Mouse (Mus musculus) adrenal gland, adult (tissue): Measurements from ENCODE around the gene Apbb2.

ENCODE experiments used
- DNase-seq, 2 experiments: peaks; one replicate each; pipeline ENCODE4 v3.0.0; 2022 to 2023; ENCODE audit warnings: low spot score in 1 of 2; ENCODE audit not compliant: inconsistent age in 2 of 2

The Apbb2 gene

DNA sequence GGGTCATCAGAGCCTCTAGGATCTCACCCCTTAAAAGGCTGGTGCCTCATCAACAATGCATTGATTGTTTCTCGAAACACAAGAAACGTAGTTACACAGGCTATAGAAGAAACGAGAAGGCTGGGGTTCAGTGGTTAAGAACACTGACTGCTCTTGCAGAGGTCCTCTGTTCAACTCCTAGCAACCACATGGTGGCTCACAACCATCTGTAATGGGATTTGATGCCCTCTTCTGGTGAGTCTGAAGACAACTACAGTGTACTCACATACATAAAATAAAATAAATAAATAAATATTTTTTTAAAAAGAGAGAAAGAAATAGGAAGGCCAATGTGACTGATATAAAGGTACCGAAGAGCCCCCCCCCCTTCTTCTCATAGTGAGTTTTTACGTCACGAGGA is 228.0 kb downstream of the Apbb2 start:
- DNase-seq = no peak

DNA sequence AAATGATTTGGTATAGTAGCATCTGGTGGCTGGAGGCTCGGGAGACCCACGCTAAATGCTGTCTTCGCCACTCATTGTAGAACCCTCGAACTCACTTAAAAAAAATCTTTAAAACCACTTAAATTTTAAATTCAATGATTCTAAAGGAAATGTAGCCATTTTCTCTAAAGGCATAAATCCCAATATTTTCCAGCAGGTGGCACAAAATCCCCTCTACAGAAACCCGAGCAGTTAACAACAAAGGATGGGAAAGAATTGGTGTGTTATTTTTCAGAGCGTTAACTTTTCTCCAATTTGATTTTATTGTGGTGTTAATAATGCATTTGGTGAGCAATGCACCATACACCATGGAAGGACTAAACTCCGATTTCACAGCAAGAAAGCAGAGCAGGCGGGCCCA is 231.1 kb downstream of the Apbb2 start:
- no peak for DNase-seq

DNA sequence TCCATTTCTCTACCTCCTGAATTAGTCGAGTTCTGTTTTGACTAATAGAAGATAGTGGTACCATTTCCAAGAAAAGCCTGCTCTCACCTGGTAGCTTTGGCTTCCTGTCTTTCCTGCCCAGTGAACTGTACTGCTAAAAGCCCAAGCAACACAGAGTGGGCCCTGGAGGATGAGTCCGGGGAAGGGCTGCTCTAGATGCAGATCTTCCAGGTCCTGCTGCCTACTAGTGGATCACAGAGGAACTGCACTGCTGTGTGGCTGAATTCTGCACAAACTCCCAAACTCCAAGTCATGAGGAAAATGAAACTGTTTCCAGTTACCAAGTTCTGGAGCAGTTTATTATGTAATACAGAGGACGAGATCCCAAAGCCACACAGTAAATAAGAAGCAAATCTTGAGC is 232.9 kb downstream of the Apbb2 start:
- peak; percentile 52 to 83 for DNase-seq

DNA sequence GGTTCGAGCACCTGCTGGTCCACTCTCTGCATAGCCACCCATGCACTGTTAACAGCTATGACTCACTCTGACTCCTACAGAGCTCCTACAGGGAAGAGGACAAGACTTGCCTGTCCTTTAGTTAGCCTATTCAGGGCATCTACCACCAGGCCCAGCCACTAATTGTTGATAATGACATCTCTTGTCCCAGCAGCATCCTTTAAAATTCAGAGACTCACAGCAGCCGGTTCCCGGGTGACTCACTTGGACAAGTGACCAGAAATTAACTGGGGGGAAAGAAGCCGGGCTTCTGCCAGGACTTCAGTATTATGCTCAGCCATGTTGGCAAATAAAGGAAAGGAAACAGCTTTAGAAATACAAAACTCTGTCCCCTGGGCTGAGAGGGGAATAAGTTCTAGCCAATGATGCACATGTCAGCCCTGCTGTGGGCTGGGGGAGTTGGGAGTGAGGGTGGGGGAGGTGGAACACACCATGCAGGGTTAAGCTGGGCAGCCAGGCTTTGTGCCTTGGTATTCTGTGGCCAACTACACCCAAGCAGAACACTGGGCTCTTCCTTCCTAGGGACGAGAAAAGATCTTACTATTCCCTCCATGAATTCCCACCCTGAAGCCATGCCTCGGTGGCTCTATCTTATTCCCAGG is 233.7 kb downstream of the Apbb2 start:
- no peak for DNase-seq

DNA sequence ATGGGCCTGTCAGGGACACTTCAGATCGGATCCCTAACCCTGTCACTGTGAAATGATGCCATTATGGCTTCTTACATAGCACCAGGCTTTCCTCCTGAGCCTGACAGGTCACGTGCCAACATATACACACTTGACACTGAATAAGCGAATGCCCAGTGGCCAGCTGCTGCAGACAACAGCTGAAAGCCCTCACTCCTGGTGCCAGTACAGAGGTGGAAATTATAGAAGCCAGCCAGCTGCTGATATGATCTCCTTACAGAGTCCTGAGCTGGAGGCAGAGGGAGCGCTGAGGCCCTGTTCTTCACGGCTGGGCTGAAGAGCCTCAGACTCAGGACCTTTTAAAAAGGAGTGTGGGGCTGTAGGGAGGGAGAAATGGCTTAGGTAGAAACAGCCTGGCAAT is 234.5 kb downstream of the Apbb2 start:
- DNase-seq = no peak

DNA sequence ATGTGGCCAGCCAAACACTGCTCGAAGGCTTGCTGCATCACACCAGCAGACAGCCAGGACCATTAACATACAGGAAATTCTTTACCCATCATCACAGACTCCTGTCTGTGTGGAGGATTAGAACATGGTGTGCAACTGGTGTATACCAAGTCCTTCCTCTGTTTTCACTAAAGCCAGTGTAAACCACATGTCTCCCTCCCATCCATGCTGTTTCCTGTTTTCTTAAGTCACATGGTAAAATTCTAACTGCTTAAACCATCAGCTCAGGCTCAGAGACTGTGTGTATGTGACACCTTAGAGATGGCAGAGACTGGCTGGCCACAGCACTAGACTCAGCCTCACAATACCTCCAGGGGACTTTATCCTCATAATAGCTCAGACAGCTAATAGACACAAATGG is 236.5 kb downstream of the Apbb2 start:
- no peak for DNase-seq

DNA sequence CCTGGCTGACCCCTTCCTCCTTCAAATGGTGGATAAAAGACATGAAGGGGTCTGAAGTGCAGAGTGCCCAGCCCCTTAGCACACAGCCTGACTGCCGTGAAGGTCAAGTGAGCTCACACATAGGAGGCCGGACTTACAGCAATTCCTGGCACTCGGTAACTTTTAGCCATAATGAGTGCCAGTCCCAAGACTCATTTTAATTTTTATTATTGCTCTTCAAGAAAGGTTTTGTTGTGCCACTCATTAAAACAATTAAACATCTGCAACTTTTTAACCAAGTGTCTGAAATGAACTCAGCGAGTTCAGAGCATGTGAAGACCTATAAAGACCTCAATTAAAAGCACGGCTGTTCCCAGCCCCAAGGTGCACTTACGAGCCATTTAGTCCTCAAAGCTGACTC is 239.6 kb downstream of the Apbb2 start:
- DNase-seq = no peak

DNA sequence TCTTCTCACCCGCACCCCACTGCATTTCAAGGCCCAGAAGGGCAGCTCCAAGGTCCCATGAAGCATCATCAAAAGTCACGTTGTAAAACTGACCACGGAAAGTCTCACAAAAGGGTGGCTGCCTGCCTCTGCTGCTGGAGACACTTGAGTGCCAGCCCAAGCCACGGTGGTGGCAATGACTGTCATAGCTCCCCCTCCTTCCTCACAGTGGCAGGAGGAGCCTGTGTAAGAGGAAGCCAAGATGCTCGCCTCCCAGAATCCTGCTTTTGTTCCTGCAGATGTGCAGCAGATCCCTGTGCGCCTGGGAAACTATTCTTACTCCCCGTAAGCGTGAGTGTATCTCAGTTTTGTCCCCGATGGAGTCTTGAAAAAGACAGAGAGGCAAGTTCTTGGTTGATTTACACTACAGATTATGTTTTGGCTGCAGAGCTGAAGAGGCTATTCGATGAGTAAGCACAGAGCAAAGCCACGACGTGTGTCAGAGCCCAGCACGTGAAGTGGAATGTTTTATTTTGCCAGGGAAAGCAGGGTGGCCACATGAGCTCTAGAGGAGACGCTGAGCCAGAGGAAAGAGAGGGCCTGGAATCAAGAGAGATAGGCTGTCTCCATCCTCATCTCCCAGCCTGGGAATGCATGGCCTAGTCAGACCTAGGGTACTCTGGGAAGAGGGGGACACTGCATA is 241.9 kb downstream of the Apbb2 start:
- DNase-seq = peak; percentile 70 to 83

DNA sequence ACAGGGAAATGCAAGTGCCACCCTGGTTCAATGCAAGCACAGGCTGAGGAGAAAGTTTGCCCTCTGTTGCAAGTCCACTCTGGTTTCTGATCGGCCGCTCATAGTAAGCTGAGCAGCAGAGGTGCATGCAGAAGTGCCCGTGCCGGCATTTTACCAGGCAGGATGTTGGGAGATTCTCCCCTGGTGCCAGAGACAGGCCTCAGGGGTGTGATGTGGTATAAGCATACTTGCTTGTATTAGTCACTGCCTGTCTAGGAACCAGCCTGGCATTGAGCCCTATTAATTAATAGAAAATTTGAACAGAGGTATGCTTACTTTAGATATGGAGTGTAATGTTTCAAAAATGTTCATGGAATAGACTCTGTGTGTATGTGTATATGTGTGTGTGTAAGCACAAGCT is 244.2 kb downstream of the Apbb2 start:
- DNase-seq = no peak

DNA sequence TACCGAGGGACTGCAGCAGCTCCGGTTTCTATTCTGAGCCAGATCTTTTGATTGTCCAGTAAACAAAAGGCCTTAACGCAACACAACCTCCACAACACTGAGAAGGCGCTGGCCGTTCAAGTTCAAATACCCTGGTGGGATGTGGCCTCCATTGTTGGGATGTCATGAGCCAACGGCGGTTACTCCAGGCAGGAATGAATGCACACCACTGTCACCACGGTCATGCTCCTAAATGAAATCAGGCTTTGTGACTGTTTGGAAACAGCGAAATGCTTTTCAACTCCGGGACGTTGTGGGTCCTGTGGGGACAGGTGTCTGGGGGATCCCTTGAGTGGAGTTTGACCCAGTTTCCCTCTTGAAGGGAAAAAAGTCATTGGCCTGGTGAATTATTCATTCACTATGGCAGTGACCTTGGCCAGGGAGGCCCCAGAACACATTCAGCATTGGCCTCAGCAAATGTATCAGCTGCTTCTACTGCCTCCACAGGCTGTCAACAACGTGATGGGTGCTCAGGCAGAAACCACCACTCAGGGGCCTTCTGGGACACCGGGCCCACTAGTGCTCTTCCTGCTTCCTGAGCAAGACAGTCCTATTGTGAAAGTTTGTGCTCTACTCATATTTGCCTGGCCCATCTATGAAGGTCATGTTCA is 244.9 kb downstream of the Apbb2 start:
- DNase-seq = peak; percentile 48 to 71

DNA sequence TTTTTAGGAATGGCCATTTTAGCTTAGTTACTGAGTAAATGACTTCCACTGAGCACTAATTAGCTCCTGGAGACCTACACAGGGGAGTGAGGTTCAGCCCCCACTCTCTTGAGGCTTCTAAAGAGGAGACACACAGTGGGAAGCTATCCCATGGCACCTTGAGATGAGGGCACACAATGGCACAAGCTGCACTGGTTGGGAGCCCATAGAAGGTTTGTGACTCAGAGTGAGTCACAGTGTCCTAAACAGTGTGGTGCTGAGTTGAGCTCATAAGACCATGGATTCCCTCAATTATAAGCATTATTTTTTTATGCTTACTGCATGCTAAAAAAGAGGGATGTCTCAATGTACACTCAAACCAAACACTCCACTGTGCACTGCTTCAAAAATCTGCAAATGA is 247.5 kb downstream of the Apbb2 start:
- peak; percentile 54 to 67 for DNase-seq

DNA sequence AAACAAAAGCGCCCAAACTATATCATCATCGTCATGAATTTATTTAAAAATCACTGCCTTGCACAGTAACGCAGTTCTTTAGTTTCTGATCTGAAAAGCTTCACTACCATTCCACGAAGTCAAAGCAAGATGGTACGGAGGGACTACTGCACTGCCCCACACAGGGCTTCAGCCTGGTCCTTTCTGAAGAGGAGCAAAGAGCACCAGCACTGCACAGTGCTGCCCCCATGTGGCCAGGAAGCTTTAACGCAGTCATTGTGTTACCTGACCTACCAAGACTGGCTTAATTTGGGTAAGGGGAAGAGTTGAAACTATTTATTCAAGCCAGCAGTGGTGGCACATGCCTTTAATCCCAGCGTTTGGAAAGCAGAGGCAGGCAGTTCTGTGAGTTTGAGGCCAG is 249.6 kb downstream of the Apbb2 start:
- DNase-seq = peak; percentile 45 to 78

DNA sequence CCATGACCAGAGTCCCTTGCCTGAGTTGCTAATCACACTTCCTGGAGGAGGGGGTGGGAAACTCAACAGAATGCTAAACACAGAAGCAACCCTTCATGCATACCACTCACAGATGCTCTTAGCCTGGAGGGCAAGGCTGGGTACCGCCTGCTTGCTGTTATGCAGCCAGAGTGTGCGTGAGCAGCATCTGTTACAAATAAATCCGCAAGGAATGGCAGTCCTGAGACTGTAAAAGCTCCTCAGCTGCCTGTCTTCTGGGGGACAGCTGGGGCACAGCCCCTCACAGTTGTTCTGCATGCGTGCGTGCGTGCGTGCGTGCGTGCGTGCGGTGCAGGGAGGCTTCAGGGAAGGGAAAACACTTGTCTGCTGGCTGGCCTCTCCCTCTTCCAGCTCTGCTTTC is 250.9 kb downstream of the Apbb2 start:
- DNase-seq = no peak

DNA sequence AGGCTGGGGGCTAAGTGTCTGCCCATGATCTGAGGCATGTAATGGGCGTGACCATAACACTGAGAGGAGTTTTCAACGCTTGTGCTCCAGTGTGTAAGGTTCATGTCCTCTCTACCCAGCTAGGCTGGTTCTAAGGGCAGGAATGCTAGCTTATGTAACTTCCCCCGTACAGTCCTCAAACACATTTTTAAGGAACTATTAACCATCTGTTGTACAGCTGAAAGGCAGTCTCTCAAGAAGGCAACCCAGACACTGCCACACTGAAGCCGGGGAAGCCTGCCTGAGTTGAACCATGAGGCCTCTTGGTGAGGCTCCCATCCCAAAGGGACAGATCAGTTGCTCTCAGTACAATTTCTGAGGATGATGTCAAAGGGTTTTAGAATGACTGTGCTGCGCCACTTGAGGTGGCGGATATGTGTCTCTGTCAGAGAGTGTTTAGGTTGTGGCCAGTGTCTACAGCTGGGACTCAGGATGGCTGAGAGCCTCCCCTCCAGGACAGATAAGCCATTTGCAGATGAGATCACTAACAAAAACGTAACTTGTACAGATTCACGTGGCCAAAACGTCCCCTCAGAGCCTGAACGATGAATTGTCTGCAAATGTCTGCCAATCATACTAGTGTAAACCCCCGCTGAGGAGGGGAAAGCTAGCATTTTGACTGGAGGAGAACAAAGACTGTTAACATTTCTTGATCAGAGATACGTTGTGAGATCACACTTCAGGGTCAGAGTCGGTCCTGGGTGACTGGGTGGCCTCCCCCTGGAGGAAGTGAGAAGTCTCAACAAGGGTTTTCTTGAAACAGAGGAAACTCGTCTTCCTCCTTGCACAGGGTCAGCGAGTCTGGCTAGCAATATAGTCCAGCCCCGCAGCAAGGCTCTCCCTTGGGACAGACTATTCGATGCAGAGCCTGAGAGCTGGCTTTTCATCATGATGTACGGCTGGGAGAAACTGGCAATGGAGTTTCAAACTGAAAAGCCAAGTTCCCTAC is 255.0 kb downstream of the Apbb2 start:
- peak; percentile 33 to 56 for DNase-seq

DNA sequence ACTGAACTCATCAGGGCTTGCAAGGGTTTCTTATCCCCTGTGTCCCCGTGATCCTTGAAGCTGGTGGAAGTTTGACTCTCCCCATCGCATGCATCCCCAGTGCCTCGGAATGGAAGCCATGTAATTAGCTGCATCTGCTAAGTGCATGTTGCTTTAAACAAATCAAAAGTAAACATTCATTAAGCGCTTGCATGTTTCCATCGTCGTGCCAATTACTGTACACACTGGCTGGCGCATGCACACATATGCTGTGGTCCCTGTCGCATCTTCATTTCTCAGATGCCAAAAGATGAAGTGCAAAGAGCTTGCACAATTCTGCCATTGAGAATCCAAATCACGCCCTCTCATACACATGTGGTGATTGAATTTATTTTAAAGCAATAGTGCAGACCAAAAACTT is 257.8 kb downstream of the Apbb2 start:
- DNase-seq = no peak

DNA sequence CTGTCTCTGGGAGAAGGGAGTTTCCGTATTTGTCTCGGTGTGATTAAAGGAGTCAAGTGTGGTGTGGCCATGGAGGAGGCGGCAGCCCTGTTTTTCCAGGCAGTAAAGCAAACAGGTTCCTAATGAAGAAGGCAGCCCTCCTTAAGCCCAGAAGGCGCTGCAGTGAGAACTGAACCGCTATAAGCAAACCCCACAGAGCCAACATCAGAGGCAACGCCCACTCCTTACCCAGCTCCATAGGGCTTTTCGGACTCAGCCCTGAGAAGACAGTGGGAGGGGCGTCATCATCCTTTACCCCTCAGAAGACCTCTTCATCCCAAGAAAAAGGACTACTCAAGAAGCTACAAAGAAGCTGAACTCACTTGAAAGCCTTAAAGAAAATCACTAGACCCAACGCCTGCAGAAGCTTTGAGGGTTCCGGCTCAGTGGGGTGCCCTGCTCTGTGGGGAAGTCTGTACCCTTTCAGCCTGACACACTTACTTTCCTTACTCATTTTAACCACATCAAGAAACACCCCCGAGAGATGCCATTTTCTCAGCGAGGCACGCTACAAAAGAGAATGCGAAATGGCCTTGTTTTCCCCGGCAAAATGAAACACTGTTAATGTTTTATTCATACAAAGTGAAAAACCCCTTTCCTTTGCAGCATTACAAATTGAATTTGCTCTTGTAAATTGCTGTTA is 258.7 kb downstream of the Apbb2 start:
- no peak for DNase-seq

DNA sequence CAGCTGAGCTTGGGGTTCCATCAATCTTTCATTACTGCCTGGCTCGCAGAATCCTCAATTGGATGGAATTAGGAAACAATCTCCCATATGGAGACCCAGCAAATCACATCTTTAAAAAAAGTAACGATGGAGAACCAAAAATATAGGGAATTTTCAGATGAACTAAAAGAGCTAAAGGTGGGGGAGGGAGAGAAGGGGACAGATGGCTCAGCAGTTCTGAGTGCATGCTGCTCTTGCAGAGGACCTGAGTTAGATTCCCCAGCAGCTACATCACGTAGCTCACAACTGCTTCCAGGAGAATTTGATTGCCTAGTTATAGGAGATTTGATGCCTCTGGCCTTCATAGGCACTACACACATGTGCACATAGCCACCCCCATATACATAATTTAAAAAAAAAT is 263.4 kb downstream of the Apbb2 start:
- no peak for DNase-seq

DNA sequence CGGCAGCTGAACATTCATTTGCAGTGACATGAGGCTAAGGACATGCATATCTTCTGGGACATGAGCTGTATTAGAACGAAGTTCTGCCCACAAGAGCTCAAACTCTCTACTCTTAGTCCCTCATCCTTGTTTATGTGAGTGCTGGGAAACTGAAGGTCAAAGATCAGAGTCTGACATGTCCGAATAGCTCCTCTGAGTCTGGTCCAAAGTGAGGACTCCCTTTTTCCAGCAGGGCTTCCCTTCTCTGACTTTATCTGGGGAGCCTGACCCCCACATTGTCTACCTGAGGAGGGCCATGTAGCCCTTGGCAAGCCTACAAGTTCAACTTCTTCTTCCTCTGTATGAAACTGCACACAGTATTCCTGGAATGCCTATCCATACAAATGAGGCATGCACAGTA is 264.7 kb downstream of the Apbb2 start:
- no peak for DNase-seq

DNA sequence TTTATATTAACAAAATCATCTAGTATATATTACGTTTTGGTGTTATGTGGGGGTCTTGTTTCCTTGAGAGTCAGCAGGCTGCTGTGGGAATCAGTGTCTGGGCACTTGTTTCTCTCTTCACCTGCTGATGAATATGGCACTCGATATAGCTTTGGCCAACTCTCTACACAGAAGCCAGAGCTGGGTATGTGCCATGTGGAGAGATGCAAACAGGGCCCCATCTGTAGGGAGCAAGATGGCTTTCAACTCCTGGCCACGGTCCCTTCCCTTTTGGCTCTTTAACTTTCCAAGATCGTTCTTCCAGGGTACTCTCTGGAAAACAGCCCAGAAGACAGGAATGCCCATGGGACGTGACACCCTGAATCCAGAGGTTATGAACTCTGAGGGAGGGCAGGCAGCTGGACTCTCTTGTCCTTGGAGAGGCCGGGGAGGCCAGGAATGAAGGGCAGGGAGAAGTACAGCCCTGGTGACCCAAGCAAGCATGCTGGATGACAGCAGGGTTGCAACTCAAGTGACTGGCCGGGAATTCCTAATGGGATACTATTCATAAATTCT is 266.7 kb downstream of the Apbb2 start:
- no peak for DNase-seq

DNA sequence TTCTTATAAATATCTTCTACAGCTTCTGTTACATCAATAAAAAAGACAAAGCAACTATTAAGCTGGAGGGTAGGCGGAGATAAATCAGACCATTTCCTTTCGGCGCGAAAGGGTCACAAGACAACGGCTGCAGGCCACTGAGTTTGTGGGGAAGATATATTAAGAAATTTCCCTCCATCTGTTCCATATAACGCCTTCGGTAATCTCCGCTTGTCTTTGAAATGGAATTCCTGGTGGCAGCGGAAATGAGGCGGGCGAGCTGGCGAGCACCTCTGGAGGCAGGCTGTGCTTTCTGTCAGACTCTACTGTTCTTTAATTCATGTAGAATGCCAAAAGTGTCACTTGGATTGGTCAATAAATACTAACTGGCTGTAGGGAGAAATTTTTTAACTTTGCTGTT is 267.5 kb downstream of the Apbb2 start:
- DNase-seq = no peak

DNA sequence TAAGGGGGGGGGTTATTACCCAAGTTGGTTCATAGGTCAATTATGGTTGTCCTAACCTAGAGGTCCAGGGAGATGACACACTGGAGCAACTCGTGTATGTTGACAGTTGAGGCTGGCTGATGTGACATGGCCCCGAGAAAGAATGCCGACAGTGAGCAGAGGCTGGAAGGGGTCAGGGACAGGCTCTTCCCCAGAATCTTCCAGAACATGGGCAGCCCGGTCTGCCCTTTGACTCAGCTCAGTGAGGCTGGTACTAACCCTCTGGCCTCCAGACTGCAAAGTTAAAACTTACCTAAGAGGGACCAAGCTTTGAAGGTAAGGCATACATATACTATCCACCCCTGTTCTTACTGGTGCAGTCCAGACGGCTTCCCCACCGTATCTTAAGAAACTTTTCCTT is 268.0 kb downstream of the Apbb2 start:
- no peak for DNase-seq
